Mouse (Mus musculus): ENCODE results near the gene Dnajb1.

Gene Dnajb1

GRCm38 (mm10) chr8:83654725-83655124 is 46.7 kb downstream of the Dnajb1 start:
- DNase-seq (ENCODE audit: low spot score in 2 of 2): no peak

GRCm38 (mm10) chr8:83656043-83656442 is 48.0 kb downstream of the Dnajb1 start:
- no peak for DNase-seq (ENCODE audit: low spot score in 2 of 2)

- DNase-seq (ENCODE audit: low spot score in 2 of 2): no peak
Measured at GRCm38 (mm10) chr8:83656484-83657246, 48.7 kb downstream of the Dnajb1 start.

GRCm38 (mm10) chr8:83660545-83660944 is 52.6 kb downstream of the Dnajb1 start:
- DNase-seq (ENCODE audit: low spot score in 2 of 2): no peak

GRCm38 (mm10) chr8:83660995-83661680 is 53.1 kb downstream of the Dnajb1 start:
- no peak for DNase-seq (ENCODE audit: low spot score in 2 of 2)
